Comparison of ENCODE assay signal across 16 mouse cellular contexts in the genomic region with DNA sequence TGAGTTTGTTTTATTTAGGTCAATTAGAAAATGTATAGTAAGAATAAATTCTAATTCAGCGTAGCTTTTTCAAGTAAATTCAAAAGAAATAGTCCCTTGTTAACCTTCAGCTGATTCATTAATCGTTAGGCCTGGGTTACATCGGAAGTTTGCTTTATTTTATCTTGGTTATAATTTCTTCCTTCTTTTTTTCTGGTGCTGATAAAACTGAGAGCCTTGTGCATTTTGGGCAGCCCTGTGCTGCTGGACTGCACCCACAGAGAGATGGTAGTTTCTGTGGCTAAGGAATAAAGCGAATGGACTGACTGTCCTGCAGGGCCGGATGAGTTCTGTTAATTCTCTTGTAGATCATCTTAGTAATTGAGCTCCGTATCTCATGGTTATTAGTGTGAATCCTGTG.
"Had no signal": no experiment of that assay in that cellular context is flagged by ENCODE, and none has a peak within 500 bp of the region (broad histone marks: within the 10 kb centered on the region; RNA-seq: fewer than 3 reads in every experiment).

No protein-coding gene starts in this region.

- H3K27me3 ChIP-seq: neural tube, embryonic 13.5 days; neural tube, embryonic 15.5 days; stomach, embryonic 15.5 days had no signal

- H3K27ac ChIP-seq: neural tube, embryonic 13.5 days; neural tube, embryonic 15.5 days; stomach, postnatal 0 days had no signal

- H3K9me3 ChIP-seq: neural tube, embryonic 13.5 days; neural tube, embryonic 15.5 days; stomach, embryonic 15.5 days had no signal

- H3K4me2 ChIP-seq: neural tube, embryonic 13.5 days; neural tube, embryonic 15.5 days; stomach, embryonic 15.5 days had no signal

- DNase-seq: retina, postnatal 1 day; right cerebral cortex, adult 18-20 months; right cerebral cortex, postnatal 14 days; right cerebral cortex, postnatal 25 days; right cerebral cortex, postnatal 4 days; spleen, adult 18-20 months; thymus, adult 18-20 months; thymus, adult 2 months; thymus, postnatal 14 days; thymus, postnatal 25 days; thymus, postnatal 36 days; thymus, postnatal 4 days had no signal

- H3K4me3 ChIP-seq: neural tube, embryonic 13.5 days; neural tube, embryonic 15.5 days; stomach, embryonic 15.5 days had no signal

- H3K9ac ChIP-seq: neural tube, embryonic 13.5 days; neural tube, embryonic 15.5 days; stomach, embryonic 15.5 days had no signal
